Mouse (Mus musculus): Measurements from ENCODE around the gene Svs5.

The Svs5 gene

GRCm38 (mm10) chr2:164381726-164382125, 49.2 kb downstream of the Svs5 start:
- no peak for DNase-seq

- DNase-seq: no peak
Observed at GRCm38 (mm10) chr2:164382971-164383370, 50.4 kb downstream of the Svs5 start.
